Mouse (Mus musculus): Measurements from ENCODE around the gene Ltb4r2.

DNA sequence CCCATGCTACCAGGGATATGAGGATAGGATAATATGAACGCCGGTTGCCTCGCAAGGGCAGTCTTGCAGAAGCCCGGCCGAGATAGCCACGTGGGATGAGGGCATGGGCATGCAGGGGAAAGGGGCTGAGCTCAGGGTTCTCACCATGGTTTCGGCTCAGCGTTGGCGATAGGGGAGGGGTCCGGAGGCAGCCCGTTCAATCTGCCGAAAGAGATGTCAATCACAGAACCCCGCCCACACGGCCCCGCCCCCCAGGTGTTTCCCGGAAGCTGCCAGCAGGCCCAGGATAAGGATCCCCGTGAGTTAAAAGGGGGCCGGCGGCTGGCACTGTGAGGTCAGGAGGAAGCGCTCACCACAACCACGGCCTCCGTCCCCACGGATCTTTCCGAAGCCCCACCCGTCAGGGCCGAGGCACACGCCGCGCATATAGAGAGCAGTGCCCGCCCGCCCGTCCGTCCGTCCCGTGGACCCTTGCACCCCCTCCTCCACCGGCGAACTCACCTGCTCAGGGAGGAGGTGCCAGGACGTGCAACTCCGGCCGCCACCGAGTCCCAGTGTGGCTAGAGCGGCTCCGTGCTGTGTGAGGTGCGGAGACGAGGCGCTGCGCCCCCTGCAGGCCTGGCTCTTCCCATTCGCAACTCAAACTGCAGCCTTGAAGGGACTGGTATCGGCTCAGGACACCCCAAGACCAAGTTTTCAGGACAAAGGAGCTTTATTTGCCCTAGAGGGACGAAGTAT, 39.4 kb upstream of the Ltb4r2 start, which contains the start of gene Rabggta:
- TF ChIP-seq CTCF (IDR thresholded peaks at IDR 0.05; ENCODE audit: extremely low read depth, insufficient read depth, insufficient read length, insufficient replicate concordance) (peak; percentile 97), POLR2A (IDR thresholded peaks at IDR 0.05; ENCODE audit: low read depth, low read length) (peak; percentile 36)
